Mouse (Mus musculus) CH12.LX (cell line): Measurements from ENCODE around the gene Cd164.

Experiments
- CHD2 ChIP-seq: IDR thresholded peaks from 2 replicates; pipeline ENCODE4 v1.6.1; 2011; ENCODE audit warnings: low read length, improper control_type of control experiment
- CTCF ChIP-seq, 2 experiments: IDR thresholded peaks in 1 of 2; conservative IDR thresholded peaks in 1 of 2; 2 replicates each; pipeline ENCODE4 v1.5.1; 2011 to 2012; ENCODE audit warnings: low read depth in 2 of 2, low read length in 2 of 2, improper control_type of control experiment in 1 of 2, inconsistent platforms in 1 of 2, mild to moderate bottlenecking in 1 of 2, moderate library complexity in 1 of 2
- E2F4 ChIP-seq: IDR thresholded peaks from 2 replicates; pipeline ENCODE4 v1.6.1; 2011; ENCODE audit warnings: low read depth, low read length, improper control_type of control experiment; ENCODE audit not compliant: insufficient replicate concordance
- EP300 ChIP-seq: IDR thresholded peaks from 2 replicates; pipeline ENCODE4 v1.6.1; 2011; ENCODE audit warnings: low read length, improper control_type of control experiment
- KAT2A ChIP-seq: IDR thresholded peaks from 2 replicates; pipeline ENCODE4 v1.6.1; 2012; ENCODE audit warnings: low read length, improper control_type of control experiment, inconsistent platforms; ENCODE audit not compliant: insufficient replicate concordance
- MAFK ChIP-seq: IDR thresholded peaks from 2 replicates; pipeline ENCODE4 v1.6.1; 2011; ENCODE audit warnings: low read length, improper control_type of control experiment; ENCODE audit not compliant: insufficient replicate concordance
- MAX ChIP-seq: IDR thresholded peaks from 2 replicates; pipeline ENCODE4 v1.6.1; 2011; ENCODE audit warnings: low read length, improper control_type of control experiment
- MAZ ChIP-seq: IDR thresholded peaks from 2 replicates; pipeline ENCODE4 v1.6.1; 2012; ENCODE audit warnings: low read depth, mild to moderate bottlenecking, inconsistent platforms, low read length, improper control_type of control experiment, moderate library complexity
- POLR2A ChIP-seq: IDR thresholded peaks from 2 replicates; pipeline ENCODE4 v1.6.1; 2011; ENCODE audit warnings: low read depth, mild to moderate bottlenecking, improper control_type of control experiment, low read length
- SIN3A ChIP-seq: IDR thresholded peaks from 2 replicates; pipeline ENCODE4 v1.6.1; 2012; ENCODE audit warnings: low read length, improper control_type of control experiment, inconsistent platforms
- TCF12 ChIP-seq: IDR thresholded peaks from 2 replicates; pipeline ENCODE4 v1.6.1; 2014; ENCODE audit warnings: low read depth, mild to moderate bottlenecking, inconsistent platforms, low read length, improper control_type of control experiment
- USF1 ChIP-seq: IDR thresholded peaks from 2 replicates; pipeline ENCODE4 v1.6.1; 2014; ENCODE audit warnings: low read depth, mild to moderate bottlenecking, inconsistent platforms, low read length, improper control_type of control experiment
- ZC3H11A ChIP-seq: IDR thresholded peaks from 2 replicates; pipeline ENCODE4 v1.6.1; 2012; ENCODE audit warnings: low read depth, mild to moderate bottlenecking, inconsistent platforms, low read length, improper control_type of control experiment
- ZMIZ1 ChIP-seq: IDR thresholded peaks from 2 replicates; pipeline ENCODE4 v1.6.1; 2012; ENCODE audit warnings: low read depth, mild to moderate bottlenecking, inconsistent platforms, low read length, improper control_type of control experiment

DNA sequence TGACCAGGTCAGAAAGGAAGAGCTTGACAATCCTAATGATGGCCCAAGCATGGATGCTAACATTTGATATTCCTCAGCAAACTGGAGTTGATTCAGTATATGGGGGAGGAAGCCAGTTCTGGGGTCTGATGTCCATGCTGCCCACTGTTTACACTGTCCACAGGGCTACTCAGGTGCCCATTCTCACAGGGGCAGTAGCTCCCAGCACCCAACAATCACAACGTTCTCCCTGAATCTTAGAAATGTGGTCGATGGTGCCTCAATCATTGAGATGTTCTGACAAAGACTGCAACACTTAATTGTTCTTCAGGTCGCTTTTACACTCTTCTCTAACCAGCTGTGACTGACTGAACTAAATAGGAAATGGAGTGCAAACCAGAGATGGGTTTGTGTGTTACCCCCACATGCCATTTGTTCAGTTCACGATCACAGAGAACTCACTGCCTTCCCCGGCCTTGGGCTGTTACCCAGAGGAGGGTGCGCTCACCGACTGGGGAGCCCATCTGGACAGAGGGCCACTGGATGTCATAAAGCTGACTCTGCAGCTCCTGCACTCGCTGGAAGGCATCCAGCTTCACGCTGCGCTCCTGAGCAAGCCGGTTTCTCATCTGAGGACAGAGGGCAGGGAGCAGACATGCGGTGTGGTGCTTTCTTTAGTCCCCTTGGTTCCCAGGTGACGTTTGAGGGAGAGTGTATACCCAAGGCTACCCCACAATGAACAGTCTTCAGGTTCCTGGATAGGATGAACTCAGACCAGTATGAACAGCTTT, 27.4 kb downstream of the Cd164 start:
- no peak for TF ChIP-seq CTCF (conservative IDR thresholded peaks at IDR 0.05 in 1 of 2, IDR thresholded peaks at IDR 0.05 in 1 of 2; ENCODE audit: low read depth in 2 of 2, low read length in 2 of 2)
- TF ChIP-seq CHD2: no peak
- no peak for TF ChIP-seq ZC3H11A
- TF ChIP-seq MAX: no peak
- TF ChIP-seq E2F4: no peak
- no peak for TF ChIP-seq EP300
- TF ChIP-seq MAZ: no peak
- no peak for TF ChIP-seq POLR2A
- TF ChIP-seq USF1: no peak
- TF ChIP-seq MAFK: no peak
- no peak for TF ChIP-seq TCF12
- TF ChIP-seq SIN3A: no peak
- TF ChIP-seq ZMIZ1: no peak
- no peak for TF ChIP-seq KAT2A
